Mouse (Mus musculus): ENCODE measurements at regions not wholly inside any gene's neighbourhood (a gene's known extent, or its start where the extent isn't known, plus 50 kb on each side); places are given as distances from the start of the nearest gene placed in this dataset.

GRCm38 (mm10) chr9:89858005-89858404 is 51.7 kb upstream of the Rasgrf1 start:
- no peak for DNase-seq (ENCODE audit: low read depth, low spot score)

- no peak for DNase-seq (ENCODE audit: low read depth, low spot score)
Observed at GRCm38 (mm10) chr9:89850491-89851282, 59.0 kb upstream of the Rasgrf1 start.

- DNase-seq (ENCODE audit: low read depth, low spot score), result no peak
Observed at GRCm38 (mm10) chr9:89849947-89850346, 59.8 kb upstream of the Rasgrf1 start.

- DNase-seq (ENCODE audit: low read depth, low spot score), result no peak
Observed at GRCm38 (mm10) chr9:89848571-89848970, 61.1 kb upstream of the Rasgrf1 start.

GRCm38 (mm10) chr9:89846973-89847372 is 62.7 kb upstream of the Rasgrf1 start:
- DNase-seq (ENCODE audit: low read depth, low spot score), result no peak

GRCm38 (mm10) chr9:89842776-89843089 is 67.0 kb upstream of the Rasgrf1 start:
- DNase-seq (ENCODE audit: low read depth, low spot score), result no peak

GRCm38 (mm10) chr9:89841866-89842775 is 67.6 kb upstream of the Rasgrf1 start:
- no peak for DNase-seq (ENCODE audit: low read depth, low spot score)

GRCm38 (mm10) chr9:89841371-89841770 is 68.3 kb upstream of the Rasgrf1 start:
- DNase-seq (ENCODE audit: low read depth, low spot score), result no peak

GRCm38 (mm10) chr9:89836454-89837245 is 73.1 kb upstream of the Rasgrf1 start:
- no peak for DNase-seq (ENCODE audit: low read depth, low spot score)

- DNase-seq (ENCODE audit: low read depth, low spot score), result no peak
Observed at GRCm38 (mm10) chr9:89833596-89833995, 76.1 kb upstream of the Rasgrf1 start.

GRCm38 (mm10) chr9:89831855-89832254 is 77.9 kb upstream of the Rasgrf1 start:
- DNase-seq (ENCODE audit: low read depth, low spot score), result no peak

- DNase-seq (ENCODE audit: low read depth, low spot score), result no peak
Observed at GRCm38 (mm10) chr9:89828156-89828555, 81.6 kb upstream of the Rasgrf1 start.

- no peak for DNase-seq (ENCODE audit: low read depth, low spot score)
Observed at GRCm38 (mm10) chr9:89827564-89827963, 82.1 kb upstream of the Rasgrf1 start.

GRCm38 (mm10) chr9:89826712-89827548 is 82.8 kb upstream of the Rasgrf1 start:
- DNase-seq (ENCODE audit: low read depth, low spot score), result peak; percentile 52

GRCm38 (mm10) chr9:89821853-89822243 is 83.6 kb upstream of the Ankrd34c start:
- no peak for DNase-seq (ENCODE audit: low read depth, low spot score)

GRCm38 (mm10) chr9:89821109-89821852 is 83.0 kb upstream of the Ankrd34c start:
- DNase-seq (ENCODE audit: low read depth, low spot score), result no peak

GRCm38 (mm10) chr9:89813616-89814318 is 75.5 kb upstream of the Ankrd34c start:
- DNase-seq (ENCODE audit: low read depth, low spot score), result no peak

- no peak for DNase-seq (ENCODE audit: low read depth, low spot score)
Observed at GRCm38 (mm10) chr9:89807381-89807780, 69.1 kb upstream of the Ankrd34c start.

GRCm38 (mm10) chr9:89802658-89803057 is 64.4 kb upstream of the Ankrd34c start:
- no peak for DNase-seq (ENCODE audit: low read depth, low spot score)

GRCm38 (mm10) chr9:89793018-89793417 is 54.7 kb upstream of the Ankrd34c start:
- peak; percentile 46 for DNase-seq (ENCODE audit: low read depth, low spot score)
